Mouse (Mus musculus) erythroid progenitor cell, adult 5-6 weeks (primary cell): Measurements from ENCODE around the gene Alyref2. TPM values are rescaled to one million over a fixed set of nuclear protein-coding genes. Genes with fewer than 3 reads are reported as not detected.
"Not testable (repeated sequence)": the region's sequence is repeated elsewhere in the genome, so short reads cannot be mapped to it uniquely, and the experiment has no call there.

ENCODE experiments used
- ATAC-seq: replicated peaks from 2 replicates; pipeline ENCODE4 v1.8.0; 2016; ENCODE audit warnings: moderate number of reproducible peaks, mild to moderate bottlenecking, moderate TSS enrichment, inconsistent platforms; ENCODE audit not compliant: poor library complexity, low FRiP score, severe bottlenecking
- total RNA-seq, 2 experiments: library from RNA; stranded (forward) in 1 of 2; stranded (reverse) in 1 of 2; fragments of 150-400 nt in 1 of 2; fragments of 186-747, 209-891 nt in 1 of 2; gene quantifications; 2 replicates each; pipeline versions ENCODE4 v1.2.3 to v1.2.4; 2015 to 2017; ENCODE audit warnings: low replicate concordance in 2 of 2

Alyref2 gene
- total RNA-seq (2015; ENCODE audit: low replicate concordance) = not detected in 2 replicates
- 5.5 TPM in 1 of 2 replicates, not detected in the other for total RNA-seq (2017; ENCODE audit: low replicate concordance)

GRCm38 (mm10) chr1:171503250-171503591 is at the start of gene Alyref2:
Gene Alyref2, plus strand, starts transcription at chr1:171503478.
- peak; percentile 90 for ATAC-seq

GRCm38 (mm10) chr1:171454926-171455325 is 48.4 kb upstream of the Alyref2 start:
- ATAC-seq = no peak

GRCm38 (mm10) chr1:171457568-171457967 is 45.7 kb upstream of the Alyref2 start:
- no peak for ATAC-seq

- ATAC-seq = no peak
Measured at GRCm38 (mm10) chr1:171459791-171460190, 43.5 kb upstream of the Alyref2 start.

GRCm38 (mm10) chr1:171460551-171461503 is 42.5 kb upstream of the Alyref2 start:
- no peak for ATAC-seq

- ATAC-seq = no peak
Measured at GRCm38 (mm10) chr1:171463133-171463532, 40.1 kb upstream of the Alyref2 start.

GRCm38 (mm10) chr1:171465749-171466412 is 37.4 kb upstream of the Alyref2 start:
- no peak for ATAC-seq

GRCm38 (mm10) chr1:171466565-171466964 is 36.7 kb upstream of the Alyref2 start:
- ATAC-seq = no peak

GRCm38 (mm10) chr1:171469678-171470077 is 33.6 kb upstream of the Alyref2 start:
- ATAC-seq = no peak

- ATAC-seq = no peak
Measured at GRCm38 (mm10) chr1:171470371-171470871, 32.9 kb upstream of the Alyref2 start.

- ATAC-seq = no peak
Measured at GRCm38 (mm10) chr1:171470896-171471295, 32.4 kb upstream of the Alyref2 start.

GRCm38 (mm10) chr1:171471452-171471851 is 31.8 kb upstream of the Alyref2 start:
- ATAC-seq = no peak

- not testable (repeated sequence) for ATAC-seq
Measured at GRCm38 (mm10) chr1:171471941-171472340, 31.3 kb upstream of the Alyref2 start.

- no peak for ATAC-seq
Measured at GRCm38 (mm10) chr1:171473506-171473905, 29.8 kb upstream of the Alyref2 start.

- no peak for ATAC-seq
Measured at GRCm38 (mm10) chr1:171473920-171474640, 29.2 kb upstream of the Alyref2 start.

- ATAC-seq = no peak
Measured at GRCm38 (mm10) chr1:171477123-171477522, 26.2 kb upstream of the Alyref2 start.

- ATAC-seq = no peak
Measured at GRCm38 (mm10) chr1:171477758-171478545, 25.3 kb upstream of the Alyref2 start.

- ATAC-seq = no peak
Measured at GRCm38 (mm10) chr1:171478968-171479367, 24.3 kb upstream of the Alyref2 start.

GRCm38 (mm10) chr1:171494241-171494640 is 9.0 kb upstream of the Alyref2 start:
- no peak for ATAC-seq
